Mouse (Mus musculus) forebrain, embryonic 15.5 days (tissue): ENCODE results near the gene Gm11020. TPM values are rescaled to one million over a fixed set of nuclear protein-coding genes. Genes with fewer than 3 reads are reported as not detected.
A peak's percentile ranks its signal among the peaks of the same experiment; 100 is the strongest.
"Not testable (repeated sequence)": the region's sequence is repeated elsewhere in the genome, so short reads cannot be mapped to it uniquely, and the experiment has no call there.

Experiments
- ATAC-seq: fragments of 200-750 bp; cut with Nextera tagmentation; replicated peaks from 2 replicates; pipeline ENCODE4 v1.8.0; 2017; ENCODE audit warnings: mild to moderate bottlenecking, moderate TSS enrichment, moderate library complexity
- H3K27ac ChIP-seq: fragments of 300-500 bp; sonication (generic); replicated peaks from 2 replicates; pipeline ENCODE4 v1.5.1; 2015; ENCODE audit warnings: mild to moderate bottlenecking, inconsistent platforms
- H3K27me3 ChIP-seq: fragments of 300-500 bp; sonication (generic); 2 replicates; pipeline ENCODE4 v1.6.1; 2015; ENCODE audit warnings: inconsistent platforms
- H3K36me3 ChIP-seq: fragments of 300-500 bp; sonication (generic); 2 replicates; pipeline ENCODE4 v1.6.1; 2015; ENCODE audit warnings: mild to moderate bottlenecking, inconsistent platforms
- H3K4me1 ChIP-seq: fragments of 300-500 bp; sonication (generic); 2 replicates; pipeline ENCODE4 v1.6.1; 2015; ENCODE audit warnings: inconsistent platforms
- H3K4me2 ChIP-seq: fragments of 300-500 bp; sonication (generic); replicated peaks from 2 replicates; pipeline ENCODE4 v1.6.1; 2015; ENCODE audit warnings: mild to moderate bottlenecking, inconsistent platforms
- H3K4me3 ChIP-seq: fragments of 300-500 bp; sonication (generic); 2 replicates; pipeline ENCODE4 v1.5.1; 2015; ENCODE audit warnings: mild to moderate bottlenecking, inconsistent platforms
- H3K9ac ChIP-seq: fragments of 300-500 bp; sonication (generic); replicated peaks from 2 replicates; pipeline ENCODE4 v1.6.1; 2015; ENCODE audit warnings: mild to moderate bottlenecking, inconsistent platforms
- H3K9me3 ChIP-seq: fragments of 300-500 bp; sonication (generic); 2 replicates; pipeline ENCODE4 v1.6.1; 2016; ENCODE audit warnings: inconsistent platforms
- WGBS: fragments of 180-500 bp; shearing (Covaris S2); methylation state at CpG from one replicate; pipeline ENCODE4 v1.1.7; 2015; ENCODE audit warnings: mixed read lengths; 5-methylcytosine and 5-hydroxymethylcytosine counted together
- polyA plus RNA-seq: library from polyadenylated mRNA; unstranded; fragments of >200 nt; fragmentation: Nextera tagmentation; extraction: Ambion mirVana; gene quantifications from 2 replicates; pipeline ENCODE4 v1.2.1, GENCODE M21; 2015

Gene Gm11020
- polyA plus RNA-seq: not detected in 2 replicates

DNA sequence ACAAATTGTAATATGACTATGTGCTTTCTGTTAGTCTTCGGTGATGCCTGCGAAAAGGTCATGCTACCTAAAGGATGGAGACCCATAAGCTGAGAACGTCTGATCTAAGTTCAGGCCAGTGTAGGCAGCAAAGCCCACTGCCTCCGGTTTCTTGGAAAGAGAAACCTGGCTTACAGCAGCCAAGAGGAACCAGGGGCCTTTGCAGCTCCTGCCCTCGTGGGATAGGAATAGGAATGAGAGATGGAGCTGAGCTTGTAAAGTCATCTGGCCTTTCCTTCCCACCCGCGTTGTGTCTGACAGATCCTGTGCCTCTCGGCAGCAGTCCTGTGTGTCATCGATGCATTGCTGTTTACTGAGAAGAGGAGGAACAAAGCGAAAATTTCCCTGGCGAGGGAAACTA, at the start of gene Gm11020:
TSS of gene Gm11020 (plus strand) at position 301 of the 400 bp plus-strand sequence.
- not testable (repeated sequence) for ATAC-seq, H3K4me2 ChIP-seq, H3K27me3 ChIP-seq, H3K4me1 ChIP-seq, H3K9me3 ChIP-seq, H3K27ac ChIP-seq, H3K4me3 ChIP-seq, H3K9ac ChIP-seq, H3K36me3 ChIP-seq
- 84% methylated on average over 9 of the region's 11 CpGs for WGBS

- not testable (repeated sequence) for H3K36me3 ChIP-seq, H3K9me3 ChIP-seq, ATAC-seq, H3K4me3 ChIP-seq, H3K27me3 ChIP-seq, H3K27ac ChIP-seq, H3K4me2 ChIP-seq, H3K4me1 ChIP-seq, H3K9ac ChIP-seq
- WGBS: 89% methylated on average over 12 of the region's 12 CpGs
Measured at GRCm38 (mm10) chr8:104293081-104293480, 28.3 kb upstream of the Gm11020 start, which contains the start of gene Cmtm2a. Gene Cmtm2a (minus strand): TSS chr8:104293181.

DNA sequence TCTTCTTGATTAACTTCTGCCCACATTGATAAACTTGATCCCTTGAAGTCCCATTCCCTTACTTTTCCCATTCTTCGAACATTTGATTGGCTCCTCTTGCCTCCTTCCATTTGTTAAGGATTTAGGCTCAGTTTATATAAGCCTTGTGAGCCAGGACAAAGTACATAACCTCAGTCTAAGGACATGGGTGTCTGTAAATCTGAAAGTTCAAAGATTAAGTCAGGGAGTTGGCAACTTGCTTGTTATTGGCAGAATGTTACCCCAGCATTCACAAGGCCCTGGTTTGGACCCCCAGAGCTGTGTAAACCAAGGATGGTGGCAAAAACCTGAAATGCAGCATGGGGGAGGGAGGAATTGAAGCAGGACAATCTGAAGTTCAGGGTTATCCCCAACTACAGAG, 27.0 kb upstream of the Gm11020 start:
- H3K9me3 ChIP-seq: no peaks in the 10 kb centered on the region
- no peak for ATAC-seq
- H3K36me3 ChIP-seq: no peaks in the 10 kb centered on the region
- H3K4me1 ChIP-seq: no peaks in the 10 kb centered on the region
- H3K4me2 ChIP-seq: no peak overlapping the region
- no peak overlapping the region for H3K9ac ChIP-seq
- H3K27ac ChIP-seq: no peak overlapping the region
- WGBS: 85% methylated on average over 1 of the region's 1 CpGs
- no peaks in the 10 kb centered on the region for H3K27me3 ChIP-seq
- no peak overlapping the region for H3K4me3 ChIP-seq

DNA sequence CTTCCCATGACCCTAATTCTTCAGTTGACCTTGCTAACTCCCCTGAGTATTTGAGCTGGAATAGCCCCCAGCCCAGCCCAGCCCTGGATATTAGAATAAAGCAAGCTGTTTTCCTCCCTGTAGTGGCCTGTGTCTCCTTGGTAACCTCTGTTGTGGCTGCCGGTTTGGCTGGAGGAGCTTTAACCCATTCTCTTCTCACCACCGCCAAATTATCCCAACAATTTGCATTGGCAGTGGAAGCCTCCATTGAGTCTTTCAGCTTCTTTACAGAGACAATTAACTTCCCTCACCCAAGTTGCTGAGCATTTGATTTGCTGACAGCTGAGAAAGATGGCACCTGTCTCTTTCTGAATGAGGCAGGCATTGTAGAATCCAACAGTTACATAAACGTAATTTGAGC, 19.8 kb upstream of the Gm11020 start:
- WGBS: 0% methylated on average over 3 of the region's 3 CpGs
- Histone ChIP-seq H3K4me1 (peaks cover 14% of the 10 kb centered on the region), H3K27ac (0 out of 2 replicates have a peak overlapping the region, but pooled peaks have one; percentile 11)
- not testable (repeated sequence) for H3K27me3 ChIP-seq, H3K4me3 ChIP-seq, H3K9ac ChIP-seq, H3K36me3 ChIP-seq, H3K4me2 ChIP-seq, H3K9me3 ChIP-seq
- ATAC-seq: peak; percentile 88

DNA sequence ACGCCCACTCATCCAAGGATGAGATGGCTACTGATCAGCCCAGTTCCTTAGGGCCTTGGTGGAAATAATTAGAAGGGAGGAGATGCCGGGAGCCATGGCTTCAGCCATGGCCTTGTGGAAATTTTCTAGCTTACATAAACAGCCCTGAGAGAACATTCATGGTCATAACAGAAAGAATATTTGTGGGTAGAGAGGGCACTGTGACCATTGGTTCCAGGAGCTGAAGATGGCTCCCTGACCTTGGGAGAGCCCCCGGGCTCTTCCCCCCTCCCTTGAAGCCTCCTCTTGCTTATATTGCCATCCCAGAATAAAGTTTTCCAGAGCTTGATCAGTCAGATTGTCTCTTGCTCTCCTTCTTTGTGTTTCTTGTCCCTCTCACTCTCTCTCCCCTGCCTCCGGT, 18.8 kb upstream of the Gm11020 start:
- not testable (repeated sequence) for H3K4me2 ChIP-seq, ATAC-seq, H3K9ac ChIP-seq, H3K27ac ChIP-seq, H3K4me3 ChIP-seq, H3K27me3 ChIP-seq, H3K36me3 ChIP-seq, H3K9me3 ChIP-seq
- H3K4me1 ChIP-seq: peaks cover 14% of the 10 kb centered on the region
- WGBS: 95% methylated on average over 4 of the region's 4 CpGs

GRCm38 (mm10) chr8:104304962-104305361, 16.4 kb upstream of the Gm11020 start:
- Histone ChIP-seq H3K36me3 (no peaks in the 10 kb centered on the region), H3K4me2 (no peak overlapping the region), H3K9ac (no peak overlapping the region), H3K27me3 (no peaks in the 10 kb centered on the region), H3K27ac (no peak overlapping the region), H3K4me3 (no peak overlapping the region), H3K4me1 (peaks cover 14% of the 10 kb centered on the region), H3K9me3 (no peaks in the 10 kb centered on the region)
- ATAC-seq: no peak
- WGBS: 90% methylated on average over 11 of the region's 11 CpGs

DNA sequence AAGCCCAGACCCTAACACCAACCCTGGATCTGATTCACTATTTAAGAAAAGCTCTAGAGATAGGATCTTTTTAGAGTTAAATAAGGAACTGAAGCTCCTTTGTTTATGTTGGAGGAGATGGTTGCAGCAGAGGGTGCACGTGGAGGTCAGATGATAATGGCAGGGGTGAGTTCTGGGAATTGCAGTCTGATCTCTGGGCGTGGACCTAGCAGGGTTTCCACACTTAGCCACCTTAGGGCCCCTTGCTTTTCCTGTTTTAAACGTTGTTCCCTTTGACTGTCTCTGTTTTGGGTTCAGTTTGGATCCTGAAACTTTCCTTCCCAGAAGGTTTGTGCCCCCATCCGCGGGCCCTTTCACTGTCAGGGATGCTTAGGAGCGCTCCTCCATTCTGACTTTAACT, 13.0 kb upstream of the Gm11020 start:
- H3K27me3 ChIP-seq, H3K4me3 ChIP-seq, H3K9me3 ChIP-seq, H3K9ac ChIP-seq, H3K4me2 ChIP-seq, ATAC-seq, H3K36me3 ChIP-seq, H3K27ac ChIP-seq, H3K4me1 ChIP-seq: not testable (repeated sequence)
- WGBS: 74% methylated on average over 6 of the region's 6 CpGs

GRCm38 (mm10) chr8:104309441-104310155, 11.8 kb upstream of the Gm11020 start, which contains the start of the genes Gm45711 and Cmtm1:
Gene Gm45711 (minus strand): TSS chr8:104310081.
Gene Cmtm1 (minus strand): TSS chr8:104310145.
- not testable (repeated sequence) for H3K4me2 ChIP-seq, H3K9ac ChIP-seq, H3K27me3 ChIP-seq, H3K4me3 ChIP-seq, H3K36me3 ChIP-seq, H3K27ac ChIP-seq, ATAC-seq, H3K4me1 ChIP-seq, H3K9me3 ChIP-seq
- WGBS: 92% methylated on average over 36 of the region's 36 CpGs

DNA sequence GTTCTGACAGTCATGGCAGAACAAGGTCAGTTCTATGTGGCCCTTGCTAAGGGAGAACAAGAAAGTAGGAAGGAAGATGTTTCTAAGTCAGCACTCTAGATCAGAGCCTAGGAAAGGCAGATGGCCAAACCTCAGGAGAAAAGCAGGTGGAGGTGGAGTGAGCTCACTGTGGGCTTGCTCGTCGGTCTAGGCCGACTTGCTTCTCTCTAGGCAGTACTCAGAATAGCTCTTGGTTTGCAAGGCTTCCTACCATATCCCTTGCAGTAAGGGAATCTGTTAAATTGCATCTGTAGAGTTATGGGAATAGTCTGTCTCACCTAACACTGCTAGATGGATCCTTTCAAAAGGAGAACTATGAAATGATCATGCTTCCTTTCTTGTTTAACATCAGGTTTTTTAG, 9.3 kb upstream of the Gm11020 start:
- WGBS: 94% methylated on average over 3 of the region's 3 CpGs
- ATAC-seq, H3K36me3 ChIP-seq, H3K4me2 ChIP-seq, H3K27ac ChIP-seq, H3K27me3 ChIP-seq, H3K9ac ChIP-seq, H3K4me3 ChIP-seq, H3K4me1 ChIP-seq, H3K9me3 ChIP-seq: not testable (repeated sequence)

DNA sequence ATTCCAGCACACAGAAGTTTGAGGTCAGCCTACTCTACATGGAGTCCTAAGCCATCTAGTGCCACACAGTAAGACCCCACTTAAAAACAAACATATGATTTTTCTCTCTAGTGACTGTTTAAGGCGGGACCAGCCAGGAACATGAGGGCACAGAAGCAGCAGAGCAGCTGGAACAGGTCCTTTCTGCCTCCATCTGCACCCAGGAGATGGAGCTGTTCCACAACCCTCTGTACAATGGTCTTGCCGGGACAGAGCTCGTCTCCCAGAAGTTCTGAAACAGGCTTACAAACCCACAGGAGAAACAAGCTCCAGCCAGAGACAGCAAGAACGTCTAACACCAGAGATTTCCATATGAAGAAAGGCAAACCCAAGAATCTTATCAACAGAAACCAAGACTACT, 8.1 kb upstream of the Gm11020 start:
- Histone ChIP-seq H3K27me3 (no peaks in the 10 kb centered on the region), H3K9ac (no peak overlapping the region), H3K36me3 (no peaks in the 10 kb centered on the region), H3K4me3 (no peak overlapping the region), H3K4me1 (no peaks in the 10 kb centered on the region), H3K9me3 (no peaks in the 10 kb centered on the region), H3K27ac (no peak overlapping the region), H3K4me2 (no peak overlapping the region)
- WGBS: 70% methylated on average over 4 of the region's 4 CpGs
- no peak for ATAC-seq

DNA sequence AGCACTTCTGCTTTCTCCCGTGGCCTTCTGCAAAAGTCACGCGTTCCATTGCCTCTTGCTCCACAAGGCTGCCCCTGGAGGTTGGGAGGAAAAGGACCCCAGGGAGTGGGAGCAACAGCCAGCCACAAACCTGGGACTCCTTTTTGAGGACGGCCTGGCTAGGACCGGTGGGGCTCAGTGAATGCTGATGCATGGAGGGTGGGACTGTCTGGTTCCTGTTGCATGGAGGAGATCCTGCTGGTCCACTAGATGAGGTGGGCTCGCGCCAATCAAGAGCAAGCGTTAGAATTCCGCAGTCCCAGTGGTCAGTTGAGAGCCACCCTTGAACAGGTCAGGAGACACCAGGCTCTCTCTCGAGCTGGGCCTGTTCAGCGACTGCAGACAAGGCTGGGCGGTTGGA, 563 bp downstream of the Gm11020 start, which contains the start of gene Cmtm2b:
TSS of gene Cmtm2b (plus strand) at position 301 of the 400 bp plus-strand sequence.
- not testable (repeated sequence) for H3K27me3 ChIP-seq, H3K36me3 ChIP-seq, H3K4me2 ChIP-seq, H3K9ac ChIP-seq, H3K4me1 ChIP-seq, H3K9me3 ChIP-seq, H3K4me3 ChIP-seq, H3K27ac ChIP-seq, ATAC-seq
- 91% methylated on average over 12 of the region's 12 CpGs for WGBS

DNA sequence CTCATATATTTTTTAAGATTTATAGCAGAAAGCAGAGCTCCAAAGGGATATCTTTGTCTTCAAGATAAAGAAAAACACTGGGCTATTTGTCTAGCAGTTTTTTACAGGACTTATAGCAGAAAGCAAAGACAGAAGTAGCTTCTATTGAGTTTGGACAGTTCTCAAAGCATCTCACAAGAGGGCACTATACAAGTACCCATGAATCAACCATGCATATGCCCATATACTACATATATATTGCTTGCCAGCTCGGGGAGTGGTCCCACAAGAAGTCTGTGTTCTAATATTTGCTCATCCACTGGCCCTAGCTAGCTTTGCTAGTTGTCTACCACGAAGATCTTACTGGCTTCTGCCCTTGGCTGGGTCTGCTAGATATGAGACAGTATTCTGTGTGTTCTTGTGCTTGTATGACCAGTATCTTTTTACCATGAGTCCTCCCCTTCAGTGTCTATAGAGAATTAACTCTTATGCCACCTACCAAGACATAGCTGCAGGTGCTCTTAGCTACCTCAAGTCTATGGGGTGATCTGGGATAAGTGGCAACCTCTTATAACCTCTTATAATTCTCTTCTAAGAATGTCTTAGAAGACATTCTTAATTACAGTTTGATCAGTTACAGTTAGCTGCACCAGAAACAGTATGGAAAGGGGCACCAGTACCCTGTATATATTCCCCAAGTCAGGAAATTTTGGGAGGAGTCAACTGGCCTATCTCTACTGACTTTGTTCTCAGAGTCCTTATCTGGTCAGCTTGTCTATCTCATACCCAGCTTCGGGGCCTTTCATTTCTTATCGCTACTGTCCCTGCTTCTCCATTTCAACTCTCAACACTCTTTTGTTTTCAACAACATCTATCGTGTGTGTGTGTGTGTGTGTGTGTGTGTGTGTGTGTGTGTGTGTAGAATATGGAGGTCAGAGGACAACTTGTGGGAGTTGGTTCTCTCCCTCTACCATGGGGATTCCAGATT, 11.6 kb downstream of the Gm11020 start:
- Histone ChIP-seq H3K27ac (no peak overlapping the region), H3K4me2 (no peak overlapping the region), H3K36me3 (no peaks in the 10 kb centered on the region), H3K4me3 (no peak overlapping the region), H3K27me3 (no peaks in the 10 kb centered on the region), H3K9me3 (no peaks in the 10 kb centered on the region), H3K4me1 (no peaks in the 10 kb centered on the region), H3K9ac (no peak overlapping the region)
- 77% methylated on average over 5 of the region's 5 CpGs for WGBS
- ATAC-seq: no peak
